ENCODE assay signal across 8 mouse cellular contexts in the genomic region with DNA sequence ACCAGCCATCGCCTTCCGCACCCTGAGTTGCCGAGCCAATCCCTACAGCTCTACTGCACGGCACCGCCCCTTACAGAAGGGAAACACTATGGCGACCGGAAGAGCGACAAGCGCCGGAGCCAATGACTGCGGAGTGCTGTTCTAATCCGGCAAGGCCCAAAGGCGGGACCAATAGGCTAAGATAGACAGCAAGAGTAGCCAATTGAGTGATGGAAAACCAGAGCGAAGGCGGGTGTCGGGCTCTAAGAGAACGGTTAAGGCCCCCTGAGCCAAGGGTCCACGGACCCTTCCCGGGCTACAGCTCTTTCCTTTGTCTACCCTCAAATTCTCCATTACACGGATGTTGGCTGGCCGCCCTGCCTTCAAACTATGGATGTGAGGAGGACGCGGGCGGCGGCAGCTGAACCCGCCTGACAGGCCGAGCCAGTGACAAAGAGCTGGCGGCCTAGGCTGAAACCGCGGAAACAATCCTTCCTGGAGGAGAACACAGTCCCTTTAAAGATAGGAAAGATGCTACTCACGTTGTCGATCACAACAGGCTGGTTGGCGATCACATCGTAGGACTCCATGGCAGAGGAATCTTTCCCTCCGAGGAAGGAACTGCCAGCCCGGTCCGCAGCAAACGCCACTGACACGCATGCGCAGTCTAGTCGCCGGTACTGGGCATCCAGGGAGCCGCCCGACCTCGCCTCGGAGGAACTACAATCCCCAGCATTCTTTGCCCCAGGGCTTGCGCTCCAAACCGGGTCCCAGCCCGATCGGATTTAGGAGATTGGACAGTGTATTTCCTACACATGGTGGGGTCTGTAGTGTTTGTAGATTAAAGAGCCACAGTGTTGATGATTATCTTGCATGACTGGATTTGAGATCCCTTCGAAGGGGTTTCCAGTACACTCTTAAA. TPM values are rescaled to one million over a fixed set of nuclear protein-coding genes. Genes with fewer than 3 reads are reported as not detected.
DNase-seq lines count a peak whose midpoint lies in the region; ATAC-seq and TF ChIP-seq lines count a peak whose summit lies in the region.

Gene Actr1a, minus strand, starts transcription at position 640 of the 901 bp plus-strand sequence.

- peak within 1 kb of the TSS; percentile 93 for H3K4me2 ChIP-seq in embryonic facial prominence, embryonic 14.5 days (ENCODE audit: low read depth, low read length)
- peak within 1 kb of the TSS; percentile 89 for H3K4me2 ChIP-seq in limb, embryonic 14.5 days (replicated peaks; ENCODE audit: low read depth, low read length, severe bottlenecking)
- H3K4me2 ChIP-seq in midbrain, postnatal 0 days (ENCODE audit: low read depth, low read length, poor library complexity, severe bottlenecking) = peak within 1 kb of the TSS; percentile 89

- no peak for TF ChIP-seq CTCF in midbrain, postnatal 0 days (IDR thresholded peaks at IDR 0.05)

- peak; percentile 97 for ATAC-seq in embryonic facial prominence, embryonic 14.5 days (ENCODE audit: low read depth)
- peak; percentile 91 for ATAC-seq in limb, embryonic 14.5 days (ENCODE audit: low FRiP score, low read depth)
- ATAC-seq in midbrain, postnatal 0 days (ENCODE audit: low FRiP score) = peak; percentile 95

- peak within 1 kb of the TSS; percentile 77 for H3K27ac ChIP-seq in embryonic facial prominence, embryonic 14.5 days (replicated peaks; ENCODE audit: low read depth, low read length)
- peak within 1 kb of the TSS; percentile 49 for H3K27ac ChIP-seq in limb, embryonic 14.5 days (replicated peaks; ENCODE audit: low read depth, low read length)
- H3K27ac ChIP-seq in midbrain, postnatal 0 days (ENCODE audit: low read depth, low read length) = peak within 1 kb of the TSS; percentile 96

- H3K27me3 ChIP-seq in embryonic facial prominence, embryonic 14.5 days (replicated peaks; ENCODE audit: control insufficient read depth, insufficient read depth, low read length) = no peaks in the 10 kb centered on the region
- no peaks in the 10 kb centered on the region for H3K27me3 ChIP-seq in limb, embryonic 14.5 days (ENCODE audit: control insufficient read depth, insufficient read depth, low read length)
- no peaks in the 10 kb centered on the region for H3K27me3 ChIP-seq in midbrain, postnatal 0 days (ENCODE audit: insufficient read depth, low read length)

- H3K36me3 ChIP-seq in embryonic facial prominence, embryonic 14.5 days (ENCODE audit: control insufficient read depth, insufficient read depth, low read length) = peaks cover 7% of the 10 kb centered on the region; the same call in 1 of the 2 replicates
- 0 out of 2 replicates have a peak, but pooled peaks cover 7% of the 10 kb centered on the region for H3K36me3 ChIP-seq in limb, embryonic 14.5 days (ENCODE audit: control insufficient read depth, insufficient read depth, low read length)
- no peaks in the 10 kb centered on the region for H3K36me3 ChIP-seq in midbrain, postnatal 0 days (ENCODE audit: insufficient read depth, low read length)

- peak; percentile 77; the same call in 1 of the 2 replicates for TF ChIP-seq POLR2A in limb, embryonic 14.5 days (IDR thresholded peaks at IDR 0.05; ENCODE audit: borderline replicate concordance, extremely low read depth, insufficient read depth, insufficient read length)

- peak within 1 kb of the TSS; percentile 93 for H3K4me3 ChIP-seq in embryonic facial prominence, embryonic 14.5 days (ENCODE audit: low read depth, low read length)
- H3K4me3 ChIP-seq in limb, embryonic 14.5 days (replicated peaks; ENCODE audit: low read length) = peak within 1 kb of the TSS; percentile 68
- peak within 1 kb of the TSS; percentile 89 for H3K4me3 ChIP-seq in midbrain, postnatal 0 days (ENCODE audit: low read depth, low read length)

- WGBS in embryonic facial prominence, embryonic 14.5 days = under 1% methylated on average over 51 of the region's 51 CpGs
- 1% methylated on average over 51 of the region's 51 CpGs for WGBS in limb, embryonic 14.5 days
- under 1% methylated on average over 51 of the region's 51 CpGs for WGBS in midbrain, postnatal 0 days

- H3K4me1 ChIP-seq in embryonic facial prominence, embryonic 14.5 days (ENCODE audit: control insufficient read depth, insufficient read depth, low read length) = peaks cover 30% of the 10 kb centered on the region
- peaks cover 38% of the 10 kb centered on the region for H3K4me1 ChIP-seq in limb, embryonic 14.5 days (ENCODE audit: control insufficient read depth, insufficient read depth, low read length)
- peaks cover 18% of the 10 kb centered on the region for H3K4me1 ChIP-seq in midbrain, postnatal 0 days (ENCODE audit: insufficient read depth, low read length)

- no peaks in the 10 kb centered on the region for H3K9me3 ChIP-seq in embryonic facial prominence, embryonic 14.5 days (ENCODE audit: control insufficient read depth, low read length)
- H3K9me3 ChIP-seq in limb, embryonic 14.5 days (ENCODE audit: control insufficient read depth, low read length) = no peaks in the 10 kb centered on the region
- no peaks in the 10 kb centered on the region for H3K9me3 ChIP-seq in midbrain, postnatal 0 days (ENCODE audit: low read length)

- peak; percentile 100 for DNase-seq in 3T3-L1 (ENCODE audit: low read depth, low spot score)
- peak; percentile 79 to 95 for DNase-seq in adrenal gland, postnatal 4 days (ENCODE audit: low spot score in 2 of 2)
- DNase-seq in embryonic facial prominence, embryonic 14.5 days (ENCODE audit: low spot score) = peak; percentile 100
- peak; percentile 99 for DNase-seq in heart, adult 8-10 months (ENCODE audit: low spot score)
- DNase-seq in kidney, adult 9 months = peak; percentile 99
- peak; percentile 100 for DNase-seq in limb, embryonic 14.5 days (ENCODE audit: low spot score)
- peak; percentile 100 for DNase-seq in midbrain, postnatal 0 days (ENCODE audit: low spot score)
- DNase-seq in spleen, postnatal 14 days (ENCODE audit: low spot score in 2 of 2) = peak; percentile 91 to 93

- peak within 1 kb of the TSS; percentile 86 for H3K9ac ChIP-seq in embryonic facial prominence, embryonic 14.5 days (ENCODE audit: low read depth, low read length)
- peak within 1 kb of the TSS; percentile 73 for H3K9ac ChIP-seq in limb, embryonic 14.5 days (ENCODE audit: low read depth, low read length, severe bottlenecking)
- peak within 1 kb of the TSS; percentile 96 for H3K9ac ChIP-seq in midbrain, postnatal 0 days (replicated peaks; ENCODE audit: low read length, poor library complexity, severe bottlenecking)

RNA-seq across cellular contexts. Expression of gene Actr1a, which starts in this region (rescaled TPM):
- total RNA-seq in adrenal gland, postnatal 4 days (2021) = 100 to 1,000 TPM in 1 of 2 experiments, 10 to 100 TPM in 1; 95.3 to 110 TPM
- 137 and 156 TPM in 2 replicates for polyA plus RNA-seq in embryonic facial prominence, embryonic 14.5 days (2014; fragmentation: Nextera tagmentation; extraction: Ambion mirVana)
- total RNA-seq in heart, adult 8-10 months (2022) = 10 to 100 TPM; 86.7 to 93.0 (median 89.0) TPM
- polyA plus RNA-seq in limb, embryonic 14.5 days (2012; rRNA removed) = 96.2 and 104 TPM in 2 replicates
- 152 and 155 TPM in 2 replicates for polyA plus RNA-seq in limb, embryonic 14.5 days (2014; fragmentation: Nextera tagmentation; extraction: Ambion mirVana)
- total RNA-seq in midbrain, postnatal 0 days (2014; rRNA removed) = 356 and 359 TPM in 2 replicates
- polyA plus RNA-seq in midbrain, postnatal 0 days (2015; fragmentation: Nextera tagmentation; extraction: Ambion mirVana) = 327 and 343 TPM in 2 replicates

Comparison
In these comparisons a context has a peak if more than half of its experiments do, and no peak if none do; other contexts are left out.
1. Peak in every context shown above with its lines: DNase-seq, ATAC-seq, H3K4me3 ChIP-seq and H3K27ac ChIP-seq.